Mouse (Mus musculus) lung, postnatal 14 days (tissue): ENCODE measurements around the gene Mnd1.

ENCODE experiments used
- DNase-seq: peaks from one replicate; pipeline ENCODE4 v3.0.0; 2021

Mnd1 gene

DNA sequence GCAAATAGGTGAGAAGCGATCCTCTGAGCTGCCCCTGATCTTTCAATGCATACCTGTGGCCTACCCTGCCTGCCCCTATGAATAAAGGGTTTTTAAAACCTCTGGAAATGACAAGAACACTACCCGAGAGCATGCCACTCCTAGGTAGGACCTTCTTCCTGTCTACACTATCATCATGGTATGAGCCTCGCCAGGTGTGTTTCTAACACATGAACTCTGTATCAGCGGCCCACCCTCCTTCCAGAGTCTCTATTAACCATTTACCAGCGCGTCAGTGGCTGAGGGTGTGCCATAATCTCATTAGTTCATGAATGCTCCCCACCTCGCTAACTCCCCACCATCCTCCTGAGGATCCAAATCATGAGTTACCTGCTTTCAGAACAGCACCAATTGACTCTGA, 69.2 kb downstream of the Mnd1 start:
- no peak for DNase-seq

DNA sequence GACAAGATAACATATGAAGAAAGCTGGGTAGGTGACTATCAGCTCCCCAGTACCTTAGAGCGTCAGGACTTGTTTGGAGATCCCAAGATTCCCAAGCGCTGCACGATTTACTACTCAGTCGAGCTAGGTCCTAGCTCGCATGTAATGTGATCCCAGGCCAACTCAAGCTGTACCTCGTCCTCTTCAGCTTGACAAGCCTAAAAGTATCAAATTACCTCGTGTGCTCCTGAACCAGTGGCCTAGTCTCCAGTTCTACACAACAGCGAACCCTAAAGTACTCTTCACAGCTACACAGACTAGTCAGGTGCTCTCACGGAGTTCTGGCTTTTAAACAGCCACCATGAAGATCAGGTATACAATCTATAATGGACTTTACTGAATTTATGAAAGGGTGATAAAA, 70.2 kb downstream of the Mnd1 start:
- DNase-seq, result no peak

GRCm38 (mm10) chr3:84081208-84081722, 74.3 kb downstream of the Mnd1 start:
- DNase-seq, result no peak

DNA sequence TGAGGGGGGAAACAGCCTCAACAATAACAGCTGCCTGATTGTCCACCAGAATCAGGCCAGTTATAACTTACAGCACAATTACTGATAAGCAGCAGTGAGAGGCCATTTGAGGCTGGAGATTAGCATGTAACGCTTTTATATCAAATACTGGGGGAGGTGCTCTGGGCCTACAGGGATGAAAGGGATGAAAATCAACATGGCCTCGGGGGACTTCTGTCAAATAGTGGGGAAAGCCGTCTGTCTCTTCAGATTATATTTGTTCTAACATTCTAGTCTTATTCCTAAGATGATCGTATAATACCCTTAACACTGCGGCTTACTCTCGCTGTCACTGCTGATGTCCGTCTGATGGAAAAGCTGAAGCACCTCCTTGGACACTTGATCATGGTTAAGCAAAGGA, 75.5 kb downstream of the Mnd1 start:
- DNase-seq, result no peak

GRCm38 (mm10) chr3:84077505-84077904, 78.1 kb downstream of the Mnd1 start:
- DNase-seq, result no peak

DNA sequence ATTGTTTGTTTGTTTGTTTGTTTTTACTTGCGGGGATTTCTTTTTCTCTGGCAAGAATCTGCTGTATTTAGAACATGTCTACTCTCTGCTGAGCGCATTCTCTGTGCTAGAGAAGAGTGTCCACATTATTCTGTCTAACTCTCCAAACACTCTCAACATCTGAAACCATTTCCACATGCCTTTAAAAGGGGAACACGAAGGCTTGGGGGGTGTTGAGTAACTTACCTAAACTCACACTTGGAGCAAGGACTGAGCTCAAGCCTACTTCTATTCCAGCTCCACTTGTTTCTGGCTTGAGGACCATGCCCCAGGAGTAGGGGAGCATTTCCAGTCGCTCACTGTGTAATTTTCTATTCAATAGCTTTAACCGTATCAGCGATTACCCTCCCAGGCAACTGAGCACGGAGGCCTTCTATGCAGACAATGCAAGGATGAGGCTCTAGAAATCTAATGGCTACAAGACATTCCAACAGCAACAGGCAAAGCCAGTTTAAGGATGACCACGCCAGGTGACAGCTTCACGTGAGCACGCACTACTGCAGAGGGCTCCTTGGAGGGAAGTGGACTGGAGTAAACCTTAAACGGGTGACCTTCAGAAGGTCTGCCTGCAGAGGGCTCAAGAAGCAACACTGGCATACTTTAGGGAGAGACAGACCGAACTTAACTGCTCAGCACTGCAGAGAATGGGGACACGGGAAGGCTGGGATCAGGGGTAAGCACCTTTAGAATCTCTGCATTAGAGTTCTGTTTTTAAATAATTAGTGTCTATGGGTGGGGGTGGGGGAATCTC, 78.8 kb downstream of the Mnd1 start:
- no peak for DNase-seq

DNA sequence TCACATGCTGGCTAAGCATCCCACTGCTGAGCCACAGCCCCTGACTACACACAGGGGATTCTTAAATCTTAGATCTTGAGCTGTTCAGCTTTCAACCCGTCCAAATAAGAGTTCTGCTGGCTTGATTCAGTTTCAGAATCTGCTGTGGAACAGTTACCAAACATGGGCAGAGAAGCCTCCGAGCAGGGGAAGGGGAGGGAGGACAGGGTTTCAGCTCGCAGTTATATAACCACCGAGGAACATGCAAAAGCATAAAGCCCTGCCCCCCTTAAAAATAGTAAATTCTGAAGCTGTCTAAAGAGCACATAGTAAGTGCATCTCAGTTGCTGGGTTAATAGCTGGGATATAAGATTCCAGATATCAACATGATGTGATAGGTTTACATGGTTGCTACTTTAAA, 80.1 kb downstream of the Mnd1 start:
- DNase-seq, result peak; percentile 20

GRCm38 (mm10) chr3:84074777-84075176, 80.8 kb downstream of the Mnd1 start:
- DNase-seq, result no peak

GRCm38 (mm10) chr3:84071641-84072040, 83.9 kb downstream of the Mnd1 start:
- DNase-seq, result no peak

GRCm38 (mm10) chr3:84070811-84071210, 84.8 kb downstream of the Mnd1 start:
- DNase-seq, result no peak

DNA sequence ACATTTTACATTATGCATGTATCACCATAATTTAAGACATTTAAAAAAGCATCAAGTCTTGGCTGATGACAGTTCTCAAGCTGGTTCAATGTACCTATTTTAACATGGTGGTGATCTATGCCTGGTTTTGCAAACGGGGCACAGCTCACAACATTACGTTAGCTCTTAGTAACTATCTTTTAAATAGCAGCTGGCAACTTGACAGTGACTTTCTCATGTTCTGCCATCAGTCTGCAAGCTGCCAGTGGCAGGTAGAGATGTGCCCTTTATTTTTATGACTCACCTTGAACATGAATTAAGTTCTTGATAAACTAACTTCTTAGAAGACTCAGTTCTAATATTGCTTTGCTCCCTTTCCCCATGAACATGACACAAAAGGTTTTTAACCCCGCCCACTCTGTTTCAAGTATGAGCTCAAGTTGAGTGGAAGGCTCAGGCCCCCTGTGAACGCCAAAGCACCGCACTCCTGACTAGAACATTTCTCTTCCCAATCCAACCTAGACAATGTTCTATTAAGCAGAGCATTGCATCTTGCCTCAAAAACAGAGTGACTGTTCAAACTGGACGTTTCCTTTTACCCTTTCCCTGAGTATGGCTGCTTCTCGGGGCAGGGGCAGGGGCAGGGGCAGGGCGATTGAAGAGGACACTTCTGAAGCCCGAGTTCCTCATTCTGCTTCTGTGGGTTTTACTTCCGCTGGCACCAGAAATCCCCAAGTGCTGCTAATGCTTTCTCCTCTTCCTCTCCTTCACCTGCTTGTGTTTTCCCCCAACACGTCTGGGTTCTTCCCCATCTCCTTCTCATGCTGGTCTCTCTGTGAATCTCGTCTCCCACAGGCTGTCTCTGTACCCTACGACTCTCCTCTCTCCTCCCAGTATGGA, 86.5 kb downstream of the Mnd1 start:
- DNase-seq, result no peak

GRCm38 (mm10) chr3:84065825-84066224, 89.8 kb downstream of the Mnd1 start:
- no peak for DNase-seq

DNA sequence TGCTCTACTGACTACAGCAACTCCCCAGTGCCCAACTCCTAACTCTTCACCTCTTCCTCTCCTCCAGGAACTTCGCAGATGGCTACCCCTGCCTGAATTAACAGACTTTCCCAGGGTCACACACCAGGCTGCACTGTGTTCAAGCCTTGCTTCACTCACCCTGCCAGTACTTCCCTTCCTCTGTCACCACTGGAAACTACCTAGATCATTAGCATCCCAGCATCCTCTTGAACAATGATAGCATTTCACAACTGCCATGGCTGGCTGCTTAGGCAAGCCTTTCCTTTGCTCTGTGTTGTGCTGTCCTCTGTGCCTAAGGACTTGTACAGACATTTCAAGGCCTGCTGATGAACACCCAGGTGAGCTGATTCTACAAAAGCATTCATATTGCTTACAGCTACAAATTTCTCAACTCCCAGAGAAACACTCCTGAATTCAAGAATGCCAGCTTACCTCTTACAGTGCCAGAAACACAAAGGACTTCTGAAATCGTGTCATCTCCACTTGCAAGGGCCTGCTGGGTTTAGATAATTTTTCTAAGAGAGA, 92.1 kb downstream of the Mnd1 start:
- DNase-seq, result no peak

- no peak for DNase-seq
Observed at GRCm38 (mm10) chr3:84061523-84062453, 93.8 kb downstream of the Mnd1 start.

DNA sequence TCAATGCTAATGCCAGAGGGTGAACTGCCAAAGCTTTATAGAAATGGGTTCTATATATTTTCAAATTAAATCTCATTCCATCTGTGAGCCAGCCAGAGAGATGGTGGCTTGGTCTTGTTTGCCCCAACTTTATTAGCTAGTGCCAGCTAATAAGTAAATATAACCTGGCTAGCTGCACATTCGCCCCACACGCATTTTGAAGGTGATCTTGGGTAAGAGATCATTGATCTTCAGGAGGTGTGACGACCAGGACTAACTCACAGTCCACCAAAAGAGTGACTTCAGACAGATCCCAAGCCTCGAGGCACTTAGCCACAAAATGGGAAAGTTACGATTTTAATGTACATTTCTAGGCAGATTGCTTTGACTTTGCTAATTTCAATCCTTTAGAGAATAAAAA, 94.6 kb downstream of the Mnd1 start:
- no peak for DNase-seq

- DNase-seq, result no peak
Observed at GRCm38 (mm10) chr3:84060128-84060527, 95.5 kb downstream of the Mnd1 start.

- no peak for DNase-seq
Observed at GRCm38 (mm10) chr3:84059676-84060075, 95.9 kb downstream of the Mnd1 start.

DNA sequence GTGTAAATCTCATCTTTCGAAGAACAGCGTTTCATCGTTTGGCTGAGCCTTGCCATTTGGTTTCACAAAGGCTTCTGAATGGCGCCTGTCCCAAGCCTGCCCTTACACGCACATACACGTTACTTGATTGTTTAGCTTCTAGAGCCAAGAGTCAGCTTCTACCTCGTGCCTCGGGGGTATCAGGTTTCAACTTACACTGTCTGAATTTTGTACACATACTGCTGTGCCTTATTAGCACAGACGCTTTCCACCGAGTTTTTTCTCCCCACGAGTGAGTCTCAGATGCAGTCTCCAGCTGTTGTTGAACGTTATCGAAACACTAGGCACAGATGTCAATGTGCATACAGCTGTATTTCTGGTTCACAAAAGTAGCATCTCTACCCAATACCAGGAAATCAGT, 96.3 kb downstream of the Mnd1 start:
- no peak for DNase-seq

GRCm38 (mm10) chr3:84048729-84049175, 106.8 kb downstream of the Mnd1 start:
- DNase-seq, result peak; percentile 54

DNA sequence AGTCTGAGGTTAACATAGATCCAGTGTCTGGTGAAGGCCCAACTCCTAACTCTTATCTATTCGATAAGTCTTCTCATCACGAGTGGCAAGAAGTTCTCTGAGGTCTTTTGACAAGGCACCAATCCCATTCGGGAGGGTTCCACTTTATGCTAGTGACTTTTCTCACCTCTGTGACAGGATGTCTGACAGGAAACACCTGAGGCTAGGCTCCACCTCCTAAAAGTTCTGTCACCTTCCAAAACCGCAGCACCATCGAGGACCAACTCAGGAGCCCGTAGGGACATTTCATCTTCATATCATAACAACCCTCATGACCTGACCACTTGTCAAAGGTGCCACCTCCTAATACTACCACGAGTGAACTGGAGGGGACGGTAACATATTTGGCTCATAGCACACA, 109.4 kb downstream of the Mnd1 start:
- DNase-seq, result no peak

GRCm38 (mm10) chr3:84041739-84042138, 113.8 kb downstream of the Mnd1 start:
- no peak for DNase-seq

GRCm38 (mm10) chr3:84040476-84041082, 115.0 kb downstream of the Mnd1 start:
- peak; percentile 47 for DNase-seq
